Mouse (Mus musculus) forebrain, embryonic 16.5 days (tissue): ENCODE data around the gene Sipa1l2. TPM values are rescaled to one million over a fixed set of nuclear protein-coding genes. Genes with fewer than 3 reads are reported as not detected.
A peak's percentile ranks its signal among the peaks of the same experiment; 100 is the strongest.

Experiments
- ATAC-seq: fragments of 200-750 bp; cut with Nextera tagmentation; 2 replicates; pipeline ENCODE4 v1.8.0; 2017; ENCODE audit warnings: mild to moderate bottlenecking, moderate library complexity
- H3K27ac ChIP-seq: fragments of 300-500 bp; sonication (generic); 2 replicates; pipeline ENCODE4 v1.5.1; 2014; ENCODE audit warnings: low read length, control low read depth
- H3K27me3 ChIP-seq: fragments of 300-500 bp; sonication (generic); replicated peaks from 2 replicates; pipeline ENCODE4 v1.6.1; 2014; ENCODE audit warnings: low read length; ENCODE audit not compliant: control insufficient read depth, insufficient read depth
- H3K36me3 ChIP-seq: fragments of 300-500 bp; sonication (generic); 2 replicates; pipeline ENCODE4 v1.6.1; 2014; ENCODE audit not compliant: control insufficient read depth, insufficient read depth
- H3K4me1 ChIP-seq: fragments of 300-500 bp; sonication (generic); replicated peaks from 2 replicates; pipeline ENCODE4 v1.6.1; 2014; ENCODE audit warnings: low read length; ENCODE audit not compliant: control insufficient read depth, insufficient read depth
- H3K4me2 ChIP-seq: fragments of 300-500 bp; sonication (generic); 2 replicates; pipeline ENCODE4 v1.6.1; 2014; ENCODE audit warnings: mild to moderate bottlenecking, low read length, control low read depth
- H3K4me3 ChIP-seq: fragments of 300-500 bp; sonication (generic); replicated peaks from 2 replicates; pipeline ENCODE4 v1.5.1; 2014; ENCODE audit warnings: mild to moderate bottlenecking, low read length, control low read depth
- H3K9ac ChIP-seq: fragments of 300-500 bp; sonication (generic); replicated peaks from 2 replicates; pipeline ENCODE4 v1.6.1; 2014; ENCODE audit warnings: low read depth, low read length, control low read depth
- H3K9me3 ChIP-seq: fragments of 300-500 bp; sonication (generic); 2 replicates; pipeline ENCODE4 v1.6.1; 2016; ENCODE audit warnings: low read length; ENCODE audit not compliant: control insufficient read depth
- WGBS: fragments of 180-500 bp; shearing (Covaris S2); extraction: QIAGEN DNeasy Blood & Tissue Kit; methylation state at CpG from one replicate; pipeline ENCODE4 v1.1.7; 2014; 5-methylcytosine and 5-hydroxymethylcytosine counted together
- polyA plus RNA-seq: library from polyadenylated mRNA; unstranded; fragments of >200 nt; fragmentation: Nextera tagmentation; extraction: Ambion mirVana; gene quantifications from 2 replicates; pipeline ENCODE4 v1.2.1, GENCODE M21; 2015

Gene Sipa1l2
- polyA plus RNA-seq, 1 experiment from 2014 or later: 33.4 TPM

DNA sequence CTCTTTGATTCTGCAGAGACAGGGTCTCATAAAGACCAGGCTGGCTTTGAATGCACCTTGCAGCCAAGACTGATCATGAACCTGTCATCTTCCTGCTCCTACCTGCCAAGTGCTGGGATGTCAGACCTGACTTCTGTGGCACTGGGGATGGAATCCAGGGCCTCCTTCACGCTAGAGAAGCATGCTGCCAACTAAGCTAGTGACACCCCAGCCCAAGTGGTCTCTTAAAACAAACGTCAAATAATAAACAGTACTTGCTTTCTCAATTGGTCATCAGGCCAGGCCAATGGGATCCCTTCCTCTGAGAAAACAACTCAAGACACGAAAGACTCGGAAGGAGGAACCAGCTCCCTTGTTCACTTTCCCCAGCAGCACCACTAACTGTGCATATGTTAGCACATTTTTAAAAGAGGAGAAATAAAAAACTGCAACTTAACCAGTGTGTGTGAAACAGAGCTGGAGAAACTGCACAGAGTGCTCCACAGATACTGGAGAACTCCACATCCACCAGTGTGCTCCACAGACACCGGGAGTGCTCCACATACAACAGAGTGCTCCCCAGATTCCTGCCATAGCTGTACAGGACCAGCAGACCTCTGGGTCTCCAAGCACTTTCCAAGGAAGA is 56.3 kb downstream of the Sipa1l2 start:
- H3K36me3 ChIP-seq: no peaks in the 10 kb centered on the region
- no peak overlapping the region for H3K4me2 ChIP-seq
- no peak overlapping the region for H3K4me3 ChIP-seq
- no peaks in the 10 kb centered on the region for H3K9me3 ChIP-seq
- peak; percentile 11; the same call in 1 of the 2 replicates for ATAC-seq
- H3K4me1 ChIP-seq: peaks cover 40% of the 10 kb centered on the region
- H3K9ac ChIP-seq: peak overlapping the region; percentile 48; the same call in 1 of the 2 replicates
- peak overlapping the region; percentile 65 for H3K27ac ChIP-seq
- WGBS: 38% methylated on average over 5 of the region's 5 CpGs
- no peaks in the 10 kb centered on the region for H3K27me3 ChIP-seq

- whole genome bisulfite sequencing: 88% methylated on average over 1 of the region's 1 CpGs
- H3K4me2 ChIP-seq: no peak overlapping the region
- no peak for ATAC-seq
- H3K4me1 ChIP-seq: peaks cover 38% of the 10 kb centered on the region
- H3K36me3 ChIP-seq: no peaks in the 10 kb centered on the region
- no peak overlapping the region for H3K9ac ChIP-seq
- H3K4me3 ChIP-seq: no peak overlapping the region
- no peaks in the 10 kb centered on the region for H3K27me3 ChIP-seq
- H3K9me3 ChIP-seq: no peaks in the 10 kb centered on the region
- H3K27ac ChIP-seq: no peak overlapping the region
These were observed 57.0 kb downstream of the Sipa1l2 start for GRCm38 (mm10) chr8:125512561-125512960.

DNA sequence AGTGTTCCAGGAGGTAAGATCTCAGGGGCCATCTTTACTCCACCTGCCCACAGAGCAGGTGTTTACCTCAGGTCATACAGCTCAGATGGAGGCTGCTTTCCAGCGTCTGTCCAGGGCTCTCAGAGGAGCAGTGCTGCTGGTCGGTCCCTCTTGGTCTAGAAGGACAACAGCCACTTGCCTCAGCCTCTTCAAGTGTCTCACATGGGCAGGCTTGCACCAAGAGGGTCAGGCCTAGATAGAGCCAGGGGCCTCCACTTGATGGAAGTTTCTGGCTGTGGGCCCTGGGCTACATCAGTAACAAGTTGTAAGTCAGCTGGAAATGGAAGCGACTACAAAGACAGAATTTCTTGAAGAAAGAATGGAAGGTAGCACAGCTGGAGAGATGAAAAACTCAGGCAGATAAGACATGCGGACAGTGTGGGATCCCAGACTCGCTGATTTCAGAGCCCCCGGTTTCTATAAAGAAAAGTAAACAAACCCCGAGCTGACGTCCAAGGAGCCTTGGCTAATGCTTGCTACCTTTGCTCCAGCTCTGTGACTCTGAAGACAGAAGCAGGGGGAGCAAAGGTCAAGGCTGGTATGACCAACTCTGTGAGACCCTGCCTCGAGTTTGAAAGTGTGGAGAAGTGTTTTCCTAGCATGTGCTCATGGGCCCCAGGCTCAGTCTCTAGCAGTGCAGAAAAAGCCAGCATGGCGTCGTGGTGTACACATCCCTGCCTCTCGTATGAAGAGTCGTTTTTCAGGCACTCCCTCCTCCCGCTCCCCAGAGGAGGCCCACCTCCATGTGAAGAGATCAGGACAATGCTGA is 58.5 kb downstream of the Sipa1l2 start:
- Histone ChIP-seq H3K36me3 (no peaks in the 10 kb centered on the region), H3K9me3 (no peaks in the 10 kb centered on the region), H3K9ac (no peak overlapping the region), H3K4me1 (peaks cover 40% of the 10 kb centered on the region), H3K27ac (no peak overlapping the region), H3K27me3 (no peaks in the 10 kb centered on the region), H3K4me3 (no peak overlapping the region), H3K4me2 (no peak overlapping the region)
- WGBS: 77% methylated on average over 14 of the region's 14 CpGs
- no peak for ATAC-seq

DNA sequence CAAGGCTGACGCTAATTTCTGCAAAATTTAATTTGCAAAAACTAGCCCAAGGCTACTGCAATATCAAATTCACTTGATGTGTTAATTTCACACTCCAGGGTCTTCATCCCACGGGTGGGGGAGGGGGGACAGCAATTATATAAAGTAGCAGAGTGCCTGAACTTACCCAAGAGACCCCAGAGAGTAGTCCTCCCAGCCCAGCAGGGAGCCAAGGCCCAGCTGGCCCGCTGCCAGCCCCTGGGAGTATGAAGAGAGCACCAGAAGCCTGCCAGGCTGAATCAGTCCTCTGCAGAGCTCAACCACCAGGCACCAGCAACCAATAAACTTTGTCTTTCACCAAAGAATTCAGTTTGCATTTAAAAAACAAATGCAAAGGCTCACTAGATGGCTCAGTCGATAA is 59.8 kb downstream of the Sipa1l2 start:
- 9% methylated on average over 4 of the region's 4 CpGs for WGBS
- H3K9ac ChIP-seq: no peak overlapping the region
- peaks cover 49% of the 10 kb centered on the region for H3K4me1 ChIP-seq
- H3K9me3 ChIP-seq: no peaks in the 10 kb centered on the region
- no peak overlapping the region for H3K4me2 ChIP-seq
- H3K27ac ChIP-seq: no peak overlapping the region
- H3K4me3 ChIP-seq: no peak overlapping the region
- no peaks in the 10 kb centered on the region for H3K27me3 ChIP-seq
- peak; percentile 64; the same call in 1 of the 2 replicates for ATAC-seq
- no peaks in the 10 kb centered on the region for H3K36me3 ChIP-seq

DNA sequence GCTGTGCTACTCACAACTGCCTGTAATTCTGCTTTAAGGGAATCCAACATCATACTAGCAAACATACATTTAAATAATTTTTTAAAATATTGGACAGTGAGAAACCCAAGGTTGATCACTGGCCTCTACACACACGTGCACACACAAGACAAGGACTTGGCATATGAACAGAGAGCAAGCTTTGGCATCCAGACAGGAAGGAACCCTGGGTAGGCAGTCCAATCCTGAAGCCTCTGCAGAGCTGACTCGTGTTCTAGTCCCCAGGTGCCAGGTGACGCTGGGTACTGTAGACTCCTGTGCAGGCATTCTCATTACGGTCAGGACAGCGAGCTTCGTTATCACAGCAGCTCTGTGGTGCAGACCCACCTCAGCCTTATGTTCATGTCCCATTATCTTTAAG is 60.4 kb downstream of the Sipa1l2 start:
- Histone ChIP-seq H3K4me1 (peaks cover 50% of the 10 kb centered on the region), H3K27ac (no peak overlapping the region), H3K36me3 (no peaks in the 10 kb centered on the region), H3K9me3 (no peaks in the 10 kb centered on the region), H3K27me3 (no peaks in the 10 kb centered on the region), H3K9ac (no peak overlapping the region), H3K4me2 (no peak overlapping the region), H3K4me3 (no peak overlapping the region)
- no peak for ATAC-seq
- 50% methylated on average over 6 of the region's 6 CpGs for WGBS

GRCm38 (mm10) chr8:125507291-125507690 is 62.3 kb downstream of the Sipa1l2 start:
- WGBS: 73% methylated on average over 8 of the region's 8 CpGs
- ATAC-seq: no peak
- Histone ChIP-seq H3K4me2 (no peak overlapping the region), H3K36me3 (no peaks in the 10 kb centered on the region), H3K27ac (no peak overlapping the region), H3K9me3 (no peaks in the 10 kb centered on the region), H3K4me3 (no peak overlapping the region), H3K4me1 (peaks cover 38% of the 10 kb centered on the region), H3K27me3 (no peaks in the 10 kb centered on the region), H3K9ac (no peak overlapping the region)

- Histone ChIP-seq H3K9ac (no peak overlapping the region), H3K4me3 (no peak overlapping the region), H3K27me3 (no peaks in the 10 kb centered on the region), H3K27ac (no peak overlapping the region), H3K9me3 (no peaks in the 10 kb centered on the region), H3K4me2 (no peak overlapping the region), H3K4me1 (peaks cover 26% of the 10 kb centered on the region), H3K36me3 (no peaks in the 10 kb centered on the region)
- 30% methylated on average over 6 of the region's 6 CpGs for WGBS
- peak; percentile 61; the same call in 1 of the 2 replicates for ATAC-seq
These were observed 64.9 kb downstream of the Sipa1l2 start for GRCm38 (mm10) chr8:125504605-125505257.

- 93% methylated on average over 8 of the region's 8 CpGs for WGBS
- H3K4me2 ChIP-seq: no peak overlapping the region
- no peaks in the 10 kb centered on the region for H3K27me3 ChIP-seq
- H3K36me3 ChIP-seq: no peaks in the 10 kb centered on the region
- H3K4me3 ChIP-seq: no peak overlapping the region
- no peak overlapping the region for H3K27ac ChIP-seq
- ATAC-seq: no peak
- H3K9me3 ChIP-seq: no peaks in the 10 kb centered on the region
- peaks cover 20% of the 10 kb centered on the region for H3K4me1 ChIP-seq
- H3K9ac ChIP-seq: no peak overlapping the region
These were observed 65.8 kb downstream of the Sipa1l2 start for GRCm38 (mm10) chr8:125503808-125504207.

GRCm38 (mm10) chr8:125502828-125503227 is 66.8 kb downstream of the Sipa1l2 start:
- Histone ChIP-seq H3K27me3 (no peaks in the 10 kb centered on the region), H3K9ac (no peak overlapping the region), H3K27ac (no peak overlapping the region), H3K4me3 (no peak overlapping the region), H3K4me1 (peaks cover 22% of the 10 kb centered on the region), H3K9me3 (no peaks in the 10 kb centered on the region), H3K36me3 (no peaks in the 10 kb centered on the region), H3K4me2 (no peak overlapping the region)
- 76% methylated on average over 3 of the region's 3 CpGs for WGBS
- ATAC-seq: no peak
